Mouse (Mus musculus): Measurements from ENCODE around the gene Cib1. TPM values are rescaled to one million over a fixed set of nuclear protein-coding genes. Genes with fewer than 3 reads are reported as not detected.

Gene Cib1
- total RNA-seq, 2 experiments from 2014 or later = 98.1 to 134 TPM

DNA sequence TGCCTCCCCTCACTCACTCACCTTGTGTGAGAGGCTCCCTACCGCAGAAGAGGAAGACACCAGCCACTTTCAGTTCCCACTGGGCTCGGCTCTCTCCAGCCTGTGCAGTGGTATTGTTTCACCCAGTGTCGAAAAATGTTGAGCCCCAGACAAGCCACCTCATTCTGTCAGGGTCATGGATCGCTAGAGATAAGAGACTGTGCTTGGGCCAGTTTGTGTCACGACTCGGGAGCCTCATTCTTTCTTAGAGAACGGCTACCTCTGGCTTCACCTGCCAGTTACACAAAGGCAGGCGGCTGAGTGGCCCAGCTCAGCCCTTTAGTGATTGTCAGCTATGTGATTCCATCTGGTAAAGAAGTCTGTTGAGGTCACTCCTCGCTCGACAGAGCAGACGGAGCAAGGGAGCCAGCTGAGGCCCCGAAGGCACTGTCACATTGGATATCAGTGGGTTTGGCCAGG is 28.9 kb downstream of the Cib1 start:
- peak; percentile 62 for ATAC-seq (ENCODE audit: poor library complexity, severe bottlenecking)

GRCm38 (mm10) chr7:80202961-80203360 is 29.7 kb downstream of the Cib1 start:
- ATAC-seq (ENCODE audit: poor library complexity, severe bottlenecking) = peak; percentile 53

- ATAC-seq (ENCODE audit: poor library complexity, severe bottlenecking) = no peak
Observed at GRCm38 (mm10) chr7:80201888-80202540, 30.6 kb downstream of the Cib1 start.

- no peak for ATAC-seq (ENCODE audit: poor library complexity, severe bottlenecking)
Observed at GRCm38 (mm10) chr7:80200963-80201539, 31.6 kb downstream of the Cib1 start.

- no peak for ATAC-seq (ENCODE audit: poor library complexity, severe bottlenecking)
Observed at GRCm38 (mm10) chr7:80200588-80200945, 32.0 kb downstream of the Cib1 start.

DNA sequence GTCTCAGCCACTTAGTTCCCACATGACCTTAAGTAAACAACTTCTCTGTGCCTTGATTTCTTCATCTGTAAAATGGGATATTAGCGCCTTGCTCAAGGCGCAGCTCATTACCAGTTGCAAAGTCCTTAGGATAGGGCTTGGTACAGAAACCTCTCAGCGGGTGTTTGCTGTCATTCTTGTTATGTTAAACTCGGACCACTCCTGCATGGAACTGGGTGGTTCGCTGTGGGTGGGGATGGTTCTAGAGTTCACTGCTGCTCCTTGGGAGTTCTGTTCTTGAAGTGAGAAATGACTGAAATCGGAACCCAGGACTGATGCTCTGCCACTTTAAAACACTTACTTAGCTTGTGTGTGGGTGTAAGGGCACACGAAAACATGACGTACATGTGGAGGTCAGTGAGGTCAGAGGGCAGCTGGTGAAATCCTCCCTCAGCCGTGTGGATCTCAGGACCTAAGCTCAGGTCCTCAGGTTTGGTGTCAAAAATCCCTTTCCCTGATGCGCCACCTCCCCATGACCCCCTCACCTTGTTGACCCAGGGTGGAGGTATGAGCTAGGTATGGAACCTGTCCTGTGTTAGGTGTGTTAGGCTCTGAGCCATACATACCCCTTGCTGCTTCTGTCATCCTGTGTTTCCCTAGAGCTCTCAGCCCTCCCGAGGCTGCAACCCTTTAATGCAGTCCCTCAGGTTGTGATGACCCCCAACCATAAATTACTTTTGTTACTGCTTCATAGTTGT is 32.6 kb downstream of the Cib1 start:
- no peak for ATAC-seq (ENCODE audit: poor library complexity, severe bottlenecking)

- ATAC-seq (ENCODE audit: poor library complexity, severe bottlenecking) = no peak
Observed at GRCm38 (mm10) chr7:80199286-80199685, 33.3 kb downstream of the Cib1 start.

DNA sequence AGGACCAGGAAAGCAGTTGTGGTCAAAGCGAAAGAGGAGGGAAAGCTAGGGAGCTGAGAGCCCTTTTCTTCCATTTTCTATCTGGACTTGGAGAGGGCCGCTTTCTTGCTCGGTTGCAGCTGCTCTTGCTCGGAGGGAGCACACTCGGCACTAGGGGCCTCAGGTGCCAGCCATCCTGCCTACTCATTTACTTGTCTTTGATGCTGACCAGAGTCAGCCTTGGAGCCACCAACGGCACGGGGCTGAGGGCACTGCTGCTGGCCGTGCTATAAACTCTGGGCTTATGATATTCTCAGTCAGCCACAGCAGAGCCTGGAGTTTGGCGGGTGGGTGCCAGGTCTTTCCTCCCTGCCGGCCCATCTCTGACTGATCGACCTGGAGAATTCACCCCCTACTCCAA is 33.8 kb downstream of the Cib1 start:
- no peak for ATAC-seq (ENCODE audit: poor library complexity, severe bottlenecking)

- peak; percentile 78 for ATAC-seq (ENCODE audit: poor library complexity, severe bottlenecking)
Observed at GRCm38 (mm10) chr7:80197941-80198778, 34.5 kb downstream of the Cib1 start.

GRCm38 (mm10) chr7:80197371-80197770 is 35.2 kb downstream of the Cib1 start:
- ATAC-seq (ENCODE audit: poor library complexity, severe bottlenecking) = no peak

- no peak for ATAC-seq (ENCODE audit: poor library complexity, severe bottlenecking)
Observed at GRCm38 (mm10) chr7:80195576-80196263, 36.9 kb downstream of the Cib1 start.

- no peak for ATAC-seq (ENCODE audit: poor library complexity, severe bottlenecking)
Observed at GRCm38 (mm10) chr7:80195146-80195545, 37.5 kb downstream of the Cib1 start.

GRCm38 (mm10) chr7:80193941-80194739 is 38.5 kb downstream of the Cib1 start:
- no peak for ATAC-seq (ENCODE audit: poor library complexity, severe bottlenecking)

DNA sequence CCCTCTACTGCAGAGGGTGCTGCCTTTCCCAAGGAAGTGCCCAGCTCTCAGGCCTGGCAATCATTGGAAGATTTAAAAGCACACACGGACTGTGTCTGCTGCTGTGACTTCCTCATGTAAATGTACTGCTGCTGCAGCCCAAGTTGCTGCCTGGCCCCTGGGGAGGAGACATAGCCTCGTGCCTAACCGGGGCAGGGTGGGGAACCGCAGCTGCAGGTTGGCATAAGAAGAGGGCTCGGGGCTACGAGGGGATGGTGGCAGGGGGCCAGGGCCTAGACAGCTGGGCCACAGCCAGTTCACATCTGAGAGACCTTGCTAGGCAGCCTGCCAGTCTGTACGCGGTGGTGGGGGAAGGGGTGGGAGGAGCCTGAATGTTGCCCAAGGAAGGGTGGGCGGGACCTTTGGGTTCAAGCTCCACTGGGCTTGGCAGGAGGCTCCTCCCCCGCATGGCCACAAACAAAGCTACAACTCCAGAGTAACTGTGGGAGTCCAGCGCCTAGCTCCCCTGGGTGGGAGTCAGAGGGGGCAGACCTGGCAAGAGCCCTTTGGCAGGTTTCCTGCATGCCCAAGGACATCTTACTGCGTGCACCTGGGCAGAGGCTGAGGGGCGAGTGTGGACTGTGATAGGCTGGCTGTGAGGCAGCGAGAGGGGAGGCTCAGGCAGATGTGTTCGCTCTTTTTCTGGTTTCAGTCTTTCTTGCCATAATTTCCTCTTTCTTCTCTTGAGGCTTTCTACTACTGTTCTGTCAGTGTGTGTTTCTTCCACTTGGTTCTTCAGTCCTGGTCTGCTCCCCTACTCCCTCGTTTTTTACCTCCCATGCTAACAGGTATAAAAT is 40.2 kb downstream of the Cib1 start:
- ATAC-seq (ENCODE audit: poor library complexity, severe bottlenecking) = peak; percentile 83

DNA sequence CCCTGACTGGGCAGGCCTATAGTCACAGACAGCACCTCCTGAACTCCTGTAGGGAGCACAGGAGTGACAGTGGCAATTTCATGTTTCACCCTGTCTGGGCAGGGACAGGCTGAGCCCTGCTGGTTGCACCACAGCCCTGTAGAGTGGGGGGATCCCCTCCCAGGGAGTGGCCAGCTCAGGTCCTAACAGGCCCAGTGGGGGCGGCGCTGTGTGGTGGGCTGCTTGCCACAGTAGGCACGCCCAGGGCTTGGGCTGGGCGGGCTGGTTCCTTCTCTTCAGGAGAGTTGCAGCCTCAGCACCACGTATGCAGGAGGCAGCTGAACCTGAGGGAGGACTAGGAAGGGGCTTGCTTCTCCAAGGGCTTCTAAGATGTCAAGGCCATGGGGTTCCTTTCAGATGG is 41.2 kb downstream of the Cib1 start:
- peak; percentile 79 for ATAC-seq (ENCODE audit: poor library complexity, severe bottlenecking)

GRCm38 (mm10) chr7:80189147-80189933 is 43.3 kb downstream of the Cib1 start:
- ATAC-seq (ENCODE audit: poor library complexity, severe bottlenecking) = no peak

- ATAC-seq (ENCODE audit: poor library complexity, severe bottlenecking) = no peak
Observed at GRCm38 (mm10) chr7:80188579-80189125, 44.0 kb downstream of the Cib1 start.

- ATAC-seq (ENCODE audit: poor library complexity, severe bottlenecking) = no peak
Observed at GRCm38 (mm10) chr7:80187501-80187900, 45.1 kb downstream of the Cib1 start.

Data from megakaryocyte, adult 5-6 weeks (primary cell).